ENCODE assay signal across 7 mouse cellular contexts in the genomic region with DNA sequence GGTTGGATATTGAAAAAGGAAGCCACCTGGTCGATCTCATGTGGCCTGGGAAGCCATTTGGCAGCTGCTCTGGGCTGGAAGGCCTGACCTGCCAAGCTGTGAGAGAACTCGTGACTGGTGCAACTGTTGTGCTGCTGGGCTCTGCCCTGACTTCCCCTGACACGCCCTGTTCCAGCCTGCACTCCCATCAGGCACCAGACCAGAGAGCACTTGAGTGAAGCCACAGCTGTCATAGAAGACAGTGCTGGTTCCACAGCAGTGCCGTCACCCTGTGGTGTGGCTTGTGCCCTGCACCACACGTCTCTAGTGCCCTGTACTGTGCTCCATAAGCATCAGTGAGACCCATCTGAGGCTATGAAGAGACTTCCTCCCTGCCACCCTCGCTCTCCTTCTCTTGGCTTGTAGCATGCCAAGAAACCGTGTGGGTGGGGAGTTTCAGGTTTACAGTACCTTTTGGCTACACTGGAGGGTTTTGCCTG.
DNase-seq lines count a peak whose midpoint lies in the region; ATAC-seq and TF ChIP-seq lines count a peak whose summit lies in the region.

No protein-coding gene starts in this region.

- peak; percentile 47 for DNase-seq in ovary, postnatal 36 days (ENCODE audit: low spot score)
- DNase-seq in ovary, adult 18-20 months (ENCODE audit: low spot score) = no peak
- peak; percentile 39 to 56 for DNase-seq in adrenal gland, postnatal 36 days
- DNase-seq in heart, adult 8-10 months (ENCODE audit: low spot score) = peak; percentile 87
- DNase-seq in liver, embryonic 14.5 days (ENCODE audit: low read depth in 3 of 3, low spot score in 3 of 3) = no peak
- DNase-seq in spleen, adult 18-20 months = peak; percentile 32 to 33
- DNase-seq in hindbrain, embryonic 14.5 days (ENCODE audit: low spot score) = no peak

- ATAC-seq in liver, embryonic 14.5 days (ENCODE audit: insufficient read depth) = peak; percentile 52
- ATAC-seq in hindbrain, embryonic 14.5 days (ENCODE audit: low FRiP score) = no peak

- no peak for TF ChIP-seq EP300 in liver, embryonic 14.5 days (IDR thresholded peaks at IDR 0.05; ENCODE audit: low read depth)

- no peaks in the 10 kb centered on the region for H3K27me3 ChIP-seq in liver, embryonic 14.5 days (ENCODE audit: control insufficient read depth, insufficient read depth, low read length)
- no peaks in the 10 kb centered on the region for H3K27me3 ChIP-seq in hindbrain, embryonic 14.5 days (ENCODE audit: control insufficient read depth, insufficient read depth, low read length)

- H3K9ac ChIP-seq in liver, embryonic 14.5 days (replicated peaks) = no peak overlapping the region
- no peak overlapping the region for H3K9ac ChIP-seq in hindbrain, embryonic 14.5 days

- WGBS in liver, embryonic 14.5 days (ENCODE audit: insufficient replicate concordance) = 39% methylated on average over 7 of the region's 7 CpGs
- 75% methylated on average over 7 of the region's 7 CpGs for WGBS in hindbrain, embryonic 14.5 days

- no peaks in the 10 kb centered on the region for H3K9me3 ChIP-seq in liver, embryonic 14.5 days (ENCODE audit: control insufficient read depth, low read length)
- no peaks in the 10 kb centered on the region for H3K9me3 ChIP-seq in hindbrain, embryonic 14.5 days (ENCODE audit: control insufficient read depth, low read length)

- TF ChIP-seq CTCF in liver, embryonic 14.5 days (IDR thresholded peaks at IDR 0.05; ENCODE audit: low read depth) = 0 out of 2 replicates have a peak, but pooled peaks have one; percentile 6

- H3K27ac ChIP-seq in liver, embryonic 14.5 days = no peak overlapping the region
- H3K27ac ChIP-seq in hindbrain, embryonic 14.5 days = no peak overlapping the region

- H3K4me1 ChIP-seq in liver, embryonic 14.5 days (replicated peaks; ENCODE audit: control insufficient read depth in 2 of 2, insufficient read depth in 2 of 2, low read length in 1 of 2) = peaks cover 0 to 3% of the 10 kb centered on the region in 2 experiments; a peak in 1 of 4 replicates
- no peaks in the 10 kb centered on the region for H3K4me1 ChIP-seq in hindbrain, embryonic 14.5 days (replicated peaks; ENCODE audit: control insufficient read depth, insufficient read depth, low read length)

- no peak overlapping the region for H3K4me3 ChIP-seq in liver, embryonic 14.5 days (ENCODE audit: insufficient read depth in 1 of 2, low read depth in 2 of 2, low read length in 2 of 2)
- no peak overlapping the region for H3K4me3 ChIP-seq in hindbrain, embryonic 14.5 days (replicated peaks; ENCODE audit: low read length)

- H3K4me2 ChIP-seq in liver, embryonic 14.5 days (ENCODE audit: low read depth) = no peak overlapping the region
- no peak overlapping the region for H3K4me2 ChIP-seq in hindbrain, embryonic 14.5 days (replicated peaks)

- H3K36me3 ChIP-seq in liver, embryonic 14.5 days (replicated peaks; ENCODE audit: control insufficient read depth, insufficient read depth, low read depth) = no peaks in the 10 kb centered on the region
- no peaks in the 10 kb centered on the region for H3K36me3 ChIP-seq in hindbrain, embryonic 14.5 days (replicated peaks; ENCODE audit: control insufficient read depth, insufficient read depth)

Comparison
In these comparisons a context has a peak if more than half of its experiments do, and no peak if none do; other contexts are left out.
1. DNase-seq: peak in ovary, postnatal 36 days (single experiment), adrenal gland, postnatal 36 days (2 of 2), heart, adult 8-10 months (single experiment) and spleen, adult 18-20 months (2 of 2); none in ovary, adult 18-20 months (single experiment), liver, embryonic 14.5 days (0 of 3) and hindbrain, embryonic 14.5 days (single experiment).